Mouse (Mus musculus) intestine, embryonic 14.5 days (tissue): ENCODE results near the gene Zswim5. TPM values are rescaled to one million over a fixed set of nuclear protein-coding genes. Genes with fewer than 3 reads are reported as not detected.

Experiments used
- ATAC-seq: fragments of 200-750 bp; cut with Nextera tagmentation; replicated peaks from 2 replicates; pipeline ENCODE4 v1.8.0; 2017; ENCODE audit warnings: low read depth, moderate number of reproducible peaks, moderate TSS enrichment, moderate library complexity; ENCODE audit not compliant: low FRiP score, low TSS enrichment
- DNase-seq: peaks from one replicate; pipeline ENCODE4 v3.0.0-alpha.2; 2018; ENCODE audit warnings: low spot score
- H3K27ac ChIP-seq: fragments of 300-500 bp; sonication (generic); 2 replicates; pipeline ENCODE4 v1.5.1; 2014; ENCODE audit warnings: low read depth, mild to moderate bottlenecking, control low read depth
- H3K27me3 ChIP-seq: fragments of 300-500 bp; sonication (generic); replicated peaks from 2 replicates; pipeline ENCODE4 v1.6.1; 2014; ENCODE audit warnings: low read length, control low read depth; ENCODE audit not compliant: control insufficient read depth, insufficient read depth
- H3K36me3 ChIP-seq: fragments of 300-500 bp; sonication (generic); 2 replicates; pipeline ENCODE4 v1.6.1; 2014; ENCODE audit warnings: low read length, control low read depth; ENCODE audit not compliant: control insufficient read depth, insufficient read depth
- H3K4me1 ChIP-seq: fragments of 300-500 bp; sonication (generic); replicated peaks from 2 replicates; pipeline ENCODE4 v1.6.1; 2014; ENCODE audit warnings: low read length, control low read depth, mixed read lengths; ENCODE audit not compliant: control insufficient read depth, insufficient read depth
- H3K4me2 ChIP-seq: fragments of 300-500 bp; sonication (generic); 2 replicates; pipeline ENCODE4 v1.6.1; 2014; ENCODE audit warnings: low read length
- H3K4me3 ChIP-seq: fragments of 300-500 bp; sonication (generic); 2 replicates; pipeline ENCODE4 v1.5.1; 2014; ENCODE audit warnings: low read depth, low read length, control low read depth, mixed read lengths
- H3K9ac ChIP-seq: fragments of 300-500 bp; sonication (generic); 2 replicates; pipeline ENCODE4 v1.6.1; 2014; ENCODE audit warnings: mild to moderate bottlenecking, low read length
- H3K9me3 ChIP-seq: fragments of 300-500 bp; sonication (generic); 2 replicates; pipeline ENCODE4 v1.6.1; 2016; ENCODE audit warnings: low read length, control low read depth; ENCODE audit not compliant: control insufficient read depth
- WGBS: fragments of 180-500 bp; shearing (Covaris S2); extraction: QIAGEN DNeasy Blood & Tissue Kit; methylation state at CpG from one replicate; pipeline ENCODE4 v1.1.7; 2014; 5-methylcytosine and 5-hydroxymethylcytosine counted together
- polyA plus RNA-seq: library from polyadenylated mRNA; unstranded; fragments of >200 nt; fragmentation: Nextera tagmentation; extraction: Ambion mirVana; gene quantifications from 2 replicates; pipeline ENCODE4 v1.2.1, GENCODE M21; 2014

The Zswim5 gene
- polyA plus RNA-seq, 1 experiment from 2014 or later, result 1.0 TPM

DNA sequence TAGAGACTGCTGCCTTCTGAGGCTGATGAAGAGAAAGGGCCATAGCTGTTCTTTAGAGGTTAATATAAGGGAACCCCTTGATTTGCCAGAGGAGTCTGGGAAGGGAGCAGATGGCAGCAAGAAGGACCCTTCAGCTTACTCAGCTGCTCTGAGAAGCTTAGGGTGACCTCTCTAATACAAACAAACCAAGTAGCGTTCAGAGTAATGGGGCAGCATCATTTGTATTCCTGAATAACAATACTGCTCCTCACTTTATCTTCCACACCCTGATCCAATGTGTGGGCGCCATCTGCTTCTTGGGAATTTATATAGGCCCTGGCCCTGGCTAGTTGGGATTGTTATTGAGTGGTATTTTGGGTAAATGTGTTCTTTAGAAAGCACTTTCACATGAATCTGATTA is 65.5 kb downstream of the Zswim5 start:
- Histone ChIP-seq H3K4me3 (no peak overlapping the region), H3K9me3 (no peaks in the 10 kb centered on the region), H3K27ac (no peak overlapping the region), H3K27me3 (no peaks in the 10 kb centered on the region), H3K9ac (no peak overlapping the region), H3K4me1 (no peaks in the 10 kb centered on the region), H3K4me2 (no peak overlapping the region), H3K36me3 (no peaks in the 10 kb centered on the region)
- DNase-seq (no peak), ATAC-seq (no peak)
- WGBS, result 61% methylated on average over 2 of the region's 2 CpGs

GRCm38 (mm10) chr4:116944055-116944454 is 66.9 kb downstream of the Zswim5 start:
- 64% methylated on average over 5 of the region's 5 CpGs for WGBS
- Histone ChIP-seq H3K27ac (no peak overlapping the region), H3K4me2 (no peak overlapping the region), H3K27me3 (no peaks in the 10 kb centered on the region), H3K4me1 (no peaks in the 10 kb centered on the region), H3K9me3 (no peaks in the 10 kb centered on the region), H3K36me3 (no peaks in the 10 kb centered on the region), H3K4me3 (no peak overlapping the region), H3K9ac (no peak overlapping the region)
- DNase-seq, result no peak
- no peak for ATAC-seq

- no peak overlapping the region for H3K27ac ChIP-seq
- H3K4me1 ChIP-seq, result no peaks in the 10 kb centered on the region
- H3K4me3 ChIP-seq, result no peak overlapping the region
- WGBS, result 54% methylated on average over 1 of the region's 1 CpGs
- H3K27me3 ChIP-seq, result no peaks in the 10 kb centered on the region
- H3K4me2 ChIP-seq, result no peak overlapping the region
- ATAC-seq, result no peak
- DNase-seq, result no peak
- H3K9me3 ChIP-seq, result no peaks in the 10 kb centered on the region
- no peaks in the 10 kb centered on the region for H3K36me3 ChIP-seq
- no peak overlapping the region for H3K9ac ChIP-seq
These were observed 74.5 kb downstream of the Zswim5 start for GRCm38 (mm10) chr4:116951642-116952041.

- H3K4me1 ChIP-seq, result no peaks in the 10 kb centered on the region
- no peak overlapping the region for H3K4me3 ChIP-seq
- H3K4me2 ChIP-seq, result no peak overlapping the region
- DNase-seq (no peak), ATAC-seq (no peak)
- no peak overlapping the region for H3K9ac ChIP-seq
- H3K27ac ChIP-seq, result no peak overlapping the region
- no peaks in the 10 kb centered on the region for H3K9me3 ChIP-seq
- 85% methylated on average over 7 of the region's 7 CpGs for WGBS
- no peaks in the 10 kb centered on the region for H3K27me3 ChIP-seq
- H3K36me3 ChIP-seq, result no peaks in the 10 kb centered on the region
These were observed 77.8 kb downstream of the Zswim5 start for GRCm38 (mm10) chr4:116954951-116955350.

DNA sequence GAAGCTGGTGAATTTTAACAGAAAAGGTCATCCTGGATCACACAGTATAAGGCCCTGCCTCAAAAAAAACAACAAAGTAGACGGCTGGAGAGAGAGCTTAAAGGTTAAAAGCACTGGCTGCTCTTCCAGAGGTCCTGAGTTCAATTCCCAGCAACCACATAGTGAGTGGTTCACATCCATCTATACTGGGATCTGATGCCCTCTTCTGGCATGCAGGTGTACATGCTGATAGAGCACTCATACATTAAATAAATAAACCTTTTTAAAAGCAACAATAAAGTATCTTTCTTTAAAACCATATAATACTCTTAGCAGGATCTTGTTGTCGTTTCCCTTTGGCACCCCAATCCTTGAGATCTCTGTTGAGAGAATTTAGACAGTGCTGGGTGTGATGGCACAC is 99.3 kb downstream of the Zswim5 start:
- whole genome bisulfite sequencing, result 72% methylated on average over 2 of the region's 2 CpGs

GRCm38 (mm10) chr4:116985681-116986080 is 108.5 kb downstream of the Zswim5 start:
- Histone ChIP-seq H3K36me3 (peaks cover 7% of the 10 kb centered on the region; the same call in 1 of the 2 replicates), H3K4me1 (no peaks in the 10 kb centered on the region), H3K9ac (no peak overlapping the region), H3K27ac (no peak overlapping the region), H3K4me2 (no peak overlapping the region), H3K4me3 (no peak overlapping the region), H3K9me3 (no peaks in the 10 kb centered on the region), H3K27me3 (no peaks in the 10 kb centered on the region)
- WGBS, result 86% methylated on average over 7 of the region's 7 CpGs
- DNase-seq (no peak), ATAC-seq (no peak)

More for the DNA sequence above, 99.3 kb downstream of the Zswim5 start:
- H3K36me3 ChIP-seq, result no peaks in the 10 kb centered on the region
- H3K9ac ChIP-seq, result no peak overlapping the region
- H3K4me2 ChIP-seq, result no peak overlapping the region
- H3K4me1 ChIP-seq, result no peaks in the 10 kb centered on the region
- H3K4me3 ChIP-seq, result no peak overlapping the region
- H3K27me3 ChIP-seq, result no peaks in the 10 kb centered on the region
- H3K27ac ChIP-seq, result no peak overlapping the region
- ATAC-seq (no peak), DNase-seq (no peak)
- H3K9me3 ChIP-seq, result no peaks in the 10 kb centered on the region

GRCm38 (mm10) chr4:116986400-116987121 is 109.4 kb downstream of the Zswim5 start:
- Histone ChIP-seq H3K9ac (no peak overlapping the region), H3K4me3 (no peak overlapping the region), H3K27me3 (no peaks in the 10 kb centered on the region), H3K9me3 (no peaks in the 10 kb centered on the region), H3K4me2 (no peak overlapping the region), H3K27ac (no peak overlapping the region), H3K36me3 (peaks cover 12% of the 10 kb centered on the region; the same call in 1 of the 2 replicates), H3K4me1 (no peaks in the 10 kb centered on the region)
- ATAC-seq, result 0 out of 2 replicates have a peak, but pooled peaks have one; percentile 38
- 62% methylated on average over 17 of the region's 17 CpGs for WGBS
- DNase-seq, result peak; percentile 66

- WGBS, result 72% methylated on average over 5 of the region's 5 CpGs
- no peaks in the 10 kb centered on the region for H3K9me3 ChIP-seq
- no peak for ATAC-seq
These were observed 109.9 kb downstream of the Zswim5 start for GRCm38 (mm10) chr4:116987122-116987456.

GRCm38 (mm10) chr4:116989731-116990130 is 112.6 kb downstream of the Zswim5 start:
- Histone ChIP-seq H3K4me2 (no peak overlapping the region), H3K4me3 (no peak overlapping the region), H3K27ac (no peak overlapping the region), H3K4me1 (peaks cover 4% of the 10 kb centered on the region), H3K9ac (no peak overlapping the region), H3K27me3 (no peaks in the 10 kb centered on the region), H3K9me3 (no peaks in the 10 kb centered on the region), H3K36me3 (peaks cover 12% of the 10 kb centered on the region; the same call in 1 of the 2 replicates)
- ATAC-seq (no peak), DNase-seq (no peak)
- WGBS, result 68% methylated on average over 6 of the region's 6 CpGs

More at GRCm38 (mm10) chr4:116987122-116987456, 109.9 kb downstream of the Zswim5 start:
- DNase-seq, result peak; percentile 54
- no peaks in the 10 kb centered on the region for H3K27me3 ChIP-seq
- H3K27ac ChIP-seq, result no peak overlapping the region
- H3K4me1 ChIP-seq, result no peaks in the 10 kb centered on the region
- no peak overlapping the region for H3K4me3 ChIP-seq
- peaks cover 12% of the 10 kb centered on the region; the same call in 1 of the 2 replicates for H3K36me3 ChIP-seq
- H3K9ac ChIP-seq, result no peak overlapping the region
- H3K4me2 ChIP-seq, result no peak overlapping the region
